Mouse (Mus musculus) kidney, adult 2 months (tissue): ENCODE measurements around the gene Dap. TPM values are rescaled to one million over a fixed set of nuclear protein-coding genes. Genes with fewer than 3 reads are reported as not detected.

Experiments used
- DNase-seq: peaks from one replicate; pipeline ENCODE4 v3.0.0; 2021
- H3K27ac ChIP-seq: fragments of 200-500 bp; 2 replicates; pipeline ENCODE4 v1.5.1; 2012; ENCODE audit warnings: low read depth, low read length, control low read depth, inconsistent platforms; ENCODE audit not compliant: insufficient read depth
- H3K27me3 ChIP-seq: fragments of 200-500 bp; replicated peaks from 2 replicates; pipeline ENCODE4 v1.6.1; 2012; ENCODE audit warnings: mild to moderate bottlenecking, moderate library complexity, low read length, inconsistent platforms; ENCODE audit not compliant: control insufficient read depth, insufficient read depth
- H3K36me3 ChIP-seq: fragments of 200-500 bp; 2 replicates; pipeline ENCODE4 v1.6.1; 2012; ENCODE audit warnings: mild to moderate bottlenecking, moderate library complexity, low read length, inconsistent platforms; ENCODE audit not compliant: control insufficient read depth, insufficient read depth
- H3K4me1 ChIP-seq: fragments of 200-500 bp; 2 replicates; pipeline ENCODE4 v1.6.1; 2011; ENCODE audit warnings: low read length; ENCODE audit not compliant: control insufficient read depth, insufficient read depth
- H3K4me3 ChIP-seq: fragments of 200-500 bp; 2 replicates; pipeline ENCODE4 v1.5.1; 2011; ENCODE audit warnings: mild to moderate bottlenecking, low read depth, low read length, control low read depth; ENCODE audit not compliant: insufficient read depth
- CTCF ChIP-seq: fragments of 200-500 bp; conservative IDR thresholded peaks from 2 replicates; pipeline ENCODE4 v1.5.1; 2011; ENCODE audit warnings: low read depth, mild to moderate bottlenecking, control low read depth, low read length, moderate library complexity, mixed read lengths; ENCODE audit not compliant: insufficient read depth, insufficient read length
- POLR2A ChIP-seq: fragments of 200-500 bp; IDR thresholded peaks from one replicate; pipeline ENCODE4 v1.6.1; 2011; ENCODE audit warnings: low read depth, low read length, control low read depth
- WGBS: fragments of 180-500 bp; shearing (Covaris S2); methylation state at CpG from one replicate; pipeline ENCODE4 v1.1.7; 2018; 5-methylcytosine and 5-hydroxymethylcytosine counted together
- polyA plus RNA-seq: library from polyadenylated mRNA; depleted of rRNA; stranded (reverse); fragments of >200 nt; gene quantifications from 2 replicates; pipeline ENCODE4 v1.2.3, GENCODE M21; 2012

Gene Dap
- polyA plus RNA-seq, 1 experiment, result 96.9 TPM

GRCm38 (mm10) chr15:31273509-31273908 lies 49.4 kb downstream of the Dap start:
- DNase-seq, result no peak
- 77% methylated on average over 10 of the region's 10 CpGs for WGBS
- no peaks in the 10 kb centered on the region for H3K27me3 ChIP-seq
- TF ChIP-seq CTCF (no peak), POLR2A (no peak)
- no peaks in the 10 kb centered on the region; the same call in 1 of the 2 replicates for H3K36me3 ChIP-seq
- no peak overlapping the region for H3K27ac ChIP-seq
- no peak overlapping the region for H3K4me3 ChIP-seq
- no peaks in the 10 kb centered on the region for H3K4me1 ChIP-seq

GRCm38 (mm10) chr15:31278090-31278489 lies 54.0 kb downstream of the Dap start:
- TF ChIP-seq POLR2A, result no peak
- no peak for TF ChIP-seq CTCF
- peak; percentile 29 for DNase-seq
- H3K4me1 ChIP-seq, result peaks cover 12% of the 10 kb centered on the region
- H3K4me3 ChIP-seq, result no peak overlapping the region
- 50% methylated on average over 4 of the region's 4 CpGs for WGBS
- H3K27me3 ChIP-seq, result no peaks in the 10 kb centered on the region
- H3K27ac ChIP-seq, result no peak overlapping the region
- no peaks in the 10 kb centered on the region; the same call in 1 of the 2 replicates for H3K36me3 ChIP-seq

GRCm38 (mm10) chr15:31279120-31279519 lies 55.0 kb downstream of the Dap start:
- peak; percentile 80 for DNase-seq
- H3K4me3 ChIP-seq, result no peak overlapping the region
- no peak overlapping the region for H3K27ac ChIP-seq
- TF ChIP-seq POLR2A (no peak), CTCF (no peak)
- 35% methylated on average over 2 of the region's 2 CpGs for WGBS
- no peaks in the 10 kb centered on the region for H3K27me3 ChIP-seq
- peaks cover 12% of the 10 kb centered on the region for H3K4me1 ChIP-seq
- H3K36me3 ChIP-seq, result no peaks in the 10 kb centered on the region

GRCm38 (mm10) chr15:31279577-31280004 lies 55.5 kb downstream of the Dap start:
- H3K4me3 ChIP-seq, result no peak overlapping the region
- H3K36me3 ChIP-seq, result no peaks in the 10 kb centered on the region
- WGBS, result 26% methylated on average over 6 of the region's 6 CpGs
- peaks cover 12% of the 10 kb centered on the region for H3K4me1 ChIP-seq
- peak; percentile 24 for DNase-seq
- no peak for TF ChIP-seq POLR2A
- TF ChIP-seq CTCF, result no peak
- no peaks in the 10 kb centered on the region for H3K27me3 ChIP-seq
- no peak overlapping the region; the same call in 1 of the 2 replicates for H3K27ac ChIP-seq

GRCm38 (mm10) chr15:31280059-31280458 lies 55.9 kb downstream of the Dap start:
- TF ChIP-seq CTCF, result no peak
- WGBS, result 92% methylated on average over 5 of the region's 5 CpGs

GRCm38 (mm10) chr15:31280683-31281082 lies 56.6 kb downstream of the Dap start:
- peak; percentile 23 for DNase-seq
- Histone ChIP-seq H3K4me3 (no peak overlapping the region), H3K27ac (no peak overlapping the region), H3K27me3 (no peaks in the 10 kb centered on the region), H3K36me3 (no peaks in the 10 kb centered on the region), H3K4me1 (peaks cover 12% of the 10 kb centered on the region)
- TF ChIP-seq CTCF (no peak), POLR2A (no peak)
- WGBS, result 78% methylated on average over 2 of the region's 2 CpGs

More at GRCm38 (mm10) chr15:31280059-31280458, 55.9 kb downstream of the Dap start:
- Histone ChIP-seq H3K27ac (no peak overlapping the region), H3K27me3 (no peaks in the 10 kb centered on the region), H3K4me3 (no peak overlapping the region), H3K36me3 (no peaks in the 10 kb centered on the region), H3K4me1 (peaks cover 12% of the 10 kb centered on the region)
- no peak for DNase-seq

- H3K4me1 ChIP-seq, result peaks cover 12% of the 10 kb centered on the region
- H3K27ac ChIP-seq, result no peak overlapping the region
- no peak overlapping the region for H3K4me3 ChIP-seq
- WGBS, result 91% methylated on average over 13 of the region's 13 CpGs
- no peaks in the 10 kb centered on the region for H3K36me3 ChIP-seq
- no peak for TF ChIP-seq CTCF
- no peak for TF ChIP-seq POLR2A
- no peak for DNase-seq
- no peaks in the 10 kb centered on the region for H3K27me3 ChIP-seq
These were observed 57.7 kb downstream of the Dap start for GRCm38 (mm10) chr15:31281830-31282229.
